Mouse (Mus musculus): ENCODE results near the gene Morn2. TPM values are rescaled to one million over a fixed set of nuclear protein-coding genes. Genes with fewer than 3 reads are reported as not detected.

Gene Morn2
- polyA plus RNA-seq (2017; shearing (Covaris generic)) = 1 to 10 TPM; 3.0 to 3.9 TPM

DNA sequence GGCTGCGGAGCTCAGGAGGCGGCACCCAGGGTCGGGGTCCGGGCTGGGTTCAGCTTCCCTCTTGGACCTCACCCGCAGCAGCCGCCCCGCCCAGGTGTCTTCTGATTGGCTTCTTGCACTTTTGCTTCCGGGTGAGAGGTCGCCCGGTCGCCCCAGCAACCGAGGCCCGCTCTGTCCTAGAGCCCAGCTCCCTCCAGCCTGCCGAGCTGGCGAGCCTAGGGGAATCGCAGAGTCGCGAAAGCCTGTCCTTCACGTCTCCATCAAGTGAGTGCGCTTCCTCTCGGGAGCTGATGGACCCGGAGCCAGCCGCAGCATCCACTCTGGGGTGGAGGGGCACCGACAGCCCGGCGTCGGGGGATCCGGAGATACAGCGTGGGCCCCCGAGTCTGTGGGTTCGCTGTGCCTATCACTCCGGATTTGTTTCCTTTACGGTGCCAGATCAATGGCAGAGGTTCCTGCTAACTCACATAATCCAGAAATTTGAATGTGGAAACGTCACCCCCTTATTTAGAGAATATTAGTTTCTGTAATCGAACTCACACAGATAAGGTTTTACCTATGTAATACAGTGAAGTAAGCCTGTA, at the start of gene Morn2, which contains the start of gene Dhx57:
Gene Morn2 (plus strand): TSS at position 130 of the 584 bp plus-strand sequence.
Gene Dhx57 (minus strand): TSS at position 403 of the 584 bp plus-strand sequence.

DNA sequence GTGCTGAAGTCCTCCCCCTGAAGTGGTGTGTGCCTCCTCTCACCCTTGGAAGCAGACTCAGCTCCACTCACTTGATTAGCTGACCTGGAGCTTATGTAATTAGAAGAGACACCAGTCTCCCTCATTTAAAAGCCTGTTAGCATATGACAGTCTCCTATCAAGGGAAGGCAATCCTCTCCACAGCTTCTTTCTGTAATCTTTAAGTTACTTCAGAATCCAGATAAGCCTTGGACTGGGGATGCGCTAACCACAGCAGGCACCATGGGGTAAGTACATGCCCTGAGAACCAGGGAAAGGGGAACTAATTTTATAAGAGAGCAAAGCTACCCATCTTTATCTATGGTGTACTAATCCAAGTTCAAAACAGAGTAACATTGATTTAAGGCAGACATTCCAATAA, 17.2 kb downstream of the Morn2 start, which contains the start of gene Arhgef33:
Gene Arhgef33 (plus strand): TSS at position 157 of the 400 bp plus-strand sequence.

Other genes with a start within 250 kb of the Morn2 start
- 100 to 1,000 TPM in 1 of 2 experiments, 10 to 100 TPM in 1; 96.1 to 111 TPM for gene Hnrnpll, start 227.9 kb upstream of the Morn2 start, polyA plus RNA-seq (2017; shearing (Covaris generic))
- gene Galm, start 162.7 kb upstream of the Morn2 start, polyA plus RNA-seq (2017; shearing (Covaris generic)) = 10 to 100 TPM; 30.0 to 55.2 TPM
- gene Srsf7, start 82.9 kb upstream of the Morn2 start, polyA plus RNA-seq (2017; shearing (Covaris generic)) = 100 to 1,000 TPM; 450 to 635 TPM
- not detected for gene Ttc39d, start 82.7 kb upstream of the Morn2 start, polyA plus RNA-seq (2017; shearing (Covaris generic))
- 10 to 100 TPM in 1 of 2 experiments, 1 to 10 TPM in 1; 10.0 to 22.7 TPM for gene Gemin6, start 65.8 kb upstream of the Morn2 start, polyA plus RNA-seq (2017; shearing (Covaris generic))
- gene Dhx57, start 273 bp downstream of the Morn2 start, polyA plus RNA-seq (2017; shearing (Covaris generic)) = 10 to 100 TPM; 27.1 to 29.8 TPM
- 1 to 10 TPM; 1.3 to 1.4 TPM for gene Arhgef33, start 17.2 kb downstream of the Morn2 start, polyA plus RNA-seq (2017; shearing (Covaris generic))
- not detected for gene Gm10190, start 83.3 kb downstream of the Morn2 start, polyA plus RNA-seq (2017; shearing (Covaris generic))
- gene Sos1, start 190.2 kb downstream of the Morn2 start, polyA plus RNA-seq (2017; shearing (Covaris generic)) = 10 to 100 TPM; 10.9 to 16.5 TPM

All from inflammation-experienced regulatory T-cells (primary cell).